Comparison of ENCODE assay signal across 22 mouse cellular contexts in the genomic region with DNA sequence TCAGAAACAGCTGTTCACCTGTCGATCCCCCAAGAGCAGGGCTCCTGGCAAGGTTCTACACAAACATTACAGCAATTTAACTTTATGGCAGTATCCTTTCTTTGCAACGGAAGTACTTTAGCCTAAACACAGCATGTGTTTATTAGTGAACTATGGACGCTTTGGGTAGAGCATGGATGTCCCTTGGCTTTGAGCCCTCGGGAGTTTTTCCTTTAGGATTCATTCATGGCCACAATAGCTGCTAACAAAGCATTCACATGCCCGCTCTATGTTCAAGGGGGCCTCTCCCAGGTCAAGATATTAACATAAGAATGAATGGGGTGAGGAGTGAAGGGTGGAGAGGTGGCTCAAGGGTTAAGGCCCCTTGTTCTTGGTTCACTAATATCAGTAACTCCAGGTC. TPM values are rescaled to one million over a fixed set of nuclear protein-coding genes. Genes with fewer than 3 reads are reported as not detected.
"Had no signal": no experiment of that assay in that cellular context is flagged by ENCODE, and none has a peak within 500 bp of the region (broad histone marks: within the 10 kb centered on the region; RNA-seq: fewer than 3 reads in every experiment).

No protein-coding gene starts in this region.

- H3K4me3 ChIP-seq: lung, embryonic 15.5 days; midbrain, embryonic 10.5 days; midbrain, embryonic 13.5 days; myocyte; neural tube, embryonic 13.5 days; neural tube, embryonic 15.5 days; stomach, embryonic 15.5 days had no signal

- ATAC-seq: liver, postnatal 0 days; lung, postnatal 0 days; midbrain, embryonic 13.5 days; midbrain, embryonic 16.5 days had no signal

- H3K4me2 ChIP-seq: lung, embryonic 15.5 days; midbrain, embryonic 13.5 days; neural tube, embryonic 13.5 days; neural tube, embryonic 15.5 days; stomach, embryonic 15.5 days had no signal

- H3K27me3 ChIP-seq: lung, embryonic 15.5 days; midbrain, embryonic 13.5 days; neural tube, embryonic 13.5 days; neural tube, embryonic 15.5 days; stomach, embryonic 15.5 days had no signal

- H3K9ac ChIP-seq: liver, postnatal 0 days; lung, embryonic 15.5 days; midbrain, embryonic 13.5 days; neural tube, embryonic 13.5 days; neural tube, embryonic 15.5 days; stomach, embryonic 15.5 days had no signal

- H3K36me3 ChIP-seq: lung, embryonic 15.5 days; midbrain, embryonic 10.5 days; neural tube, embryonic 13.5 days; stomach, embryonic 15.5 days had no signal

- DNase-seq: liver, postnatal 0 days; lung, adult 2 months; lung, postnatal 14 days; lung, postnatal 4 days; retina, postnatal 1 day; right cerebral cortex, adult 18-20 months; right cerebral cortex, postnatal 25 days; right cerebral cortex, postnatal 4 days; thymus, adult 2 months; thymus, postnatal 25 days; thymus, postnatal 4 days had no signal

- H3K9me3 ChIP-seq: lung, embryonic 15.5 days; midbrain, embryonic 10.5 days; midbrain, embryonic 13.5 days; neural tube, embryonic 13.5 days; neural tube, embryonic 15.5 days; stomach, embryonic 15.5 days had no signal

- H3K27ac ChIP-seq: lung, embryonic 15.5 days; midbrain, embryonic 10.5 days; midbrain, embryonic 13.5 days; neural tube, embryonic 13.5 days; neural tube, embryonic 15.5 days; stomach, embryonic 15.5 days; stomach, postnatal 0 days had no signal

- H3K4me1 ChIP-seq: lung, embryonic 15.5 days; stomach, embryonic 15.5 days had no signal

RNA-seq across cellular contexts. Expression of a gene that starts 38.7 kb away (rescaled TPM):
- total RNA-seq: megakaryocyte, adult 5-6 weeks had no signal
